Mouse (Mus musculus): ENCODE results near the gene Ppm1b.

The Ppm1b gene

DNA sequence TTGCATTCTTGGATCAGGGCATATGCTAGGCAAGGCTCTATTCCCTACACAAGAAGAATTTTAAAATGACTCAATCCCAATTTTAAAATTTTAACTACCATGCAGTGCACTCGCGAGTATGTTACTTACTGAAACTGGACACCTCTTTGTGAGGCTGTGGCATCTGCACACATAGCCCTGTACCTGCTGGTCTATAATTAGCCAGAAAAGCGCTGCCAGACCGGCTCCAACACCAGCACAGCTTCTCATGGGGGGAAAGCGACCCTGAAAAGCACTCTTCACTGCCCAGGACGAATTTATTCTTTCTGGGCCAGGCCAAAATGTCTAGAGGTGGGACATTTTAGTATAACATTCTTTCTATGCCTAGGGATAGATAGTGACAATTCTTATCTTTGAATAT, 114.1 kb downstream of the Ppm1b start:
- no peak for DNase-seq (ENCODE audit: low read depth, low spot score)

DNA sequence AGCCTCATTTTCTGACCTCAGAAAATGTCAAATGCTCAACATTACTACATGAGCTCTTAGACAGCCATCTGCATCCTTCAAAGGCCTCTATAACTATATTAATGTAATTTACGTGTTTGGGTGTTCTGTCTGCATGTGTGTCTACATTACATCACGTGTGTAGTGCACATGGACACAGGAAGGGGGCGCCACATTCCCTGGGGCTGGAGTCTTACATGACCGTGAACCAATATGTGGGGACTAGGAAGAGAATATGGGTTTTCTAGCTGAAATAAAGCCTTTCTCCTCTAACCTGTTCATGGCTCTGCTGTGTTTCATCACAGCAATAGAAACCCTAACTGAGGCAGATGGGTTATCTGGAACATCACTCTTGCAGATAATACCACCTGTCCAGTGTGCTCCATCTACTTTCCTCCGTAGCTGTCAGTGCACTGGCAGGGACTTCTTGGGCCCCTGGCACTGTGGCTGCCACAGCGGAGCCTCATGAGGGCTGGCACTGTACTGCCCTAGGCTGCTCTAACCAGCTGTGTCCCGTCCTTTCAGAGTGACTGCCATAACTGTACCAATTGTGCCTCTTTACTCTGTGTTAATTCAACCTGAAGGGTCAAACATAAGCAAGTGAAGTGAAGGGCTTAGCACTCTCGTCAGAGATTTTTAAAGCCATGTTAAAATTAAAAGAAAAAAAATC, 114.7 kb downstream of the Ppm1b start:
- no peak for DNase-seq (ENCODE audit: low read depth, low spot score)

DNA sequence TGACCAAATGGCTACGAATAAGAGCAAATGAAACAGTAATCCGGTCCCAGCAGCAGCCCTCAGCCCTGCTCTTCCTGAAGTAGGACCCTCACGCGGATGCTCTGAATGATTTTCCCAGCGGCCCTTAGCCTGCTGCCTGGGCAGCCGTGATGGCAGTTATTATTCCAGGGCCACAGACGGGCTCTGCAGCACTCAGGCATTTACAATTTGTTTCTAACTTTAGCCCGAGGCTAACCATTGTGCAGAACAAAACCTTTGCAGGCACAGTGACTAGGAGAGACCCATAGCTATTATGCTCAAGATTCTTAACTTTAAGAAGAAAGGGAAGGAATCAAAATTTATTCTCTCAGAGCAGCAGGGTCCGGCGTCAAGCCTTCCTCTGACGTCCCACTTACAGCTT, 115.8 kb downstream of the Ppm1b start:
- no peak for DNase-seq (ENCODE audit: low read depth, low spot score)

- no peak for DNase-seq (ENCODE audit: low read depth, low spot score)
These were observed 116.7 kb downstream of the Ppm1b start for GRCm38 (mm10) chr17:85073214-85073613.

Data from telencephalon, adult 2 months (tissue).